Mouse (Mus musculus): Measurements from ENCODE around the gene Tmem184b. TPM values are rescaled to one million over a fixed set of nuclear protein-coding genes. Genes with fewer than 3 reads are reported as not detected.
A peak's percentile ranks its signal among the peaks of the same experiment; 100 is the strongest.

Gene Tmem184b
- total and polyA plus RNA-seq, 3 experiments: 38.7 to 83.1 (median 42.9) TPM

DNA sequence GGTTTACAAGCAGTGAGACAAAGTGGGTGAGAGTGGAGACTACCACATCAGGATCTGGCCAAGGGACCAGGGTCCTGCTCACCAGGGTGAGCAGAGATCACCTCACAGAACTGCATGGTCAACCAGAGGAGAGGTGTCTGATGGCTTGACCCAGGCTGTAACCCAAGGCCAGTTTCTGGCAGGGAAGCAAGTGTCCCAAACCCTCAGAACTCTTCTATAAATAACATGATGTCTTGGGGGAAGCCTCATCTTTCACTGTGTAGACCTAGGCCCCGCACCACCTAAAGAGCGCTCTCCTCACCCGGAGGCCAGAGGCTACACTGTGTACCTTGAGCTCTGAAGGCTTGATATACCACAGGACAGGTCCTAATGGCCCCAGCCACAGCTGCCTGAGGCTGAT lies 14.0 kb upstream of the Tmem184b start:
- Histone ChIP-seq H3K9ac (ENCODE audit: low read depth, low read length) (no peak overlapping the region), H3K4me3 (no peak overlapping the region), H3K36me3 (ENCODE audit: control insufficient read depth, insufficient read depth, low read length) (no peaks in the 10 kb centered on the region), H3K79me2 (replicated peaks; ENCODE audit: control insufficient read depth, insufficient read depth, low read length) (no peaks in the 10 kb centered on the region), H3K27ac (no peak overlapping the region), H3K4me1 (ENCODE audit: control insufficient read depth, insufficient read depth, low read length) (peaks cover 3% of the 10 kb centered on the region; the same call in 1 of the 2 replicates), H3K27me3 (ENCODE audit: control insufficient read depth, insufficient read depth, low read length) (no peaks in the 10 kb centered on the region)
- DNase-seq: no peak
- TF ChIP-seq CTCF (IDR thresholded peaks at IDR 0.05) (no peak), EP300 (IDR thresholded peaks at IDR 0.05; ENCODE audit: insufficient read depth, low read depth, low read length) (no peak), POLR2A (IDR thresholded peaks at IDR 0.05; ENCODE audit: insufficient read depth, low read depth, low read length) (no peak)
- WGBS: 97% methylated on average over 3 of the region's 3 CpGs
- intact Hi-C loops (cut with DNase I): no loop called here

DNA sequence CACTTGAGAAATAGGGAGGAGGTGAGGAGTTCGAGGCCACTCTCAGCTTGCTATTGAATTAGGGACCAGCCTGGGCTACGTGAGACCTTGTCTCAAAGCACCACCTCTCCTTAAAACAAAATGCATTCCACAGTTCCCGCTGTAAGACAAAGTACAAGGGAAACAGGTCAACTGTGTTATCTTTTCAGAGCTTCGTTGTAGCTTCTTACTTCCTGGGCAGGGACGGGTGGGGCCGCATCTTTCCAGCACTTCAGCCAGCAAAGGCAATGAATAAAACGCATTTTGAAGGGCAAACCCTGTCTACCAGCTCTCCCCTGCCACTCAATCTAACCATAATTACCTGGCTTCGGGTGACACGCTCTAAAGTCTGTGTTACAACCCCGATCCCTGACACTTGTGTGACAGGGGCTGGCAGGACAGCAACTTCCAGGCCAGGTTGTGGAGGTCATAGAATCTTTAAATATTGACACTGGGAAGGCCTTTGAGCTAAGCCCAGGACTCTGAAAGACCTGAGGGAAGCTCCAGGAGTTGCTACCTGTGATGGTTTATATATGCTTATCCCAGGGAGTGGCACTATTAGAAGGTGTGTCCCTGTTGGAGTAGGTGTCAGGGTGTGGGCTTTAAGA lies 13.2 kb upstream of the Tmem184b start:
- Histone ChIP-seq H3K4me1 (ENCODE audit: control insufficient read depth, insufficient read depth, low read length) (peaks cover 3% of the 10 kb centered on the region; the same call in 1 of the 2 replicates), H3K36me3 (ENCODE audit: control insufficient read depth, insufficient read depth, low read length) (no peaks in the 10 kb centered on the region), H3K27ac (no peak overlapping the region), H3K4me3 (no peak overlapping the region), H3K9ac (ENCODE audit: low read depth, low read length) (no peak overlapping the region), H3K27me3 (ENCODE audit: control insufficient read depth, insufficient read depth, low read length) (no peaks in the 10 kb centered on the region), H3K79me2 (replicated peaks; ENCODE audit: control insufficient read depth, insufficient read depth, low read length) (no peaks in the 10 kb centered on the region)
- TF ChIP-seq EP300 (IDR thresholded peaks at IDR 0.05; ENCODE audit: insufficient read depth, low read depth, low read length) (no peak), CTCF (IDR thresholded peaks at IDR 0.05) (no peak), POLR2A (IDR thresholded peaks at IDR 0.05; ENCODE audit: insufficient read depth, low read depth, low read length) (no peak)
- 80% methylated on average over 10 of the region's 10 CpGs for WGBS
- intact Hi-C loops (cut with DNase I): no loop called here
- no peak for DNase-seq

DNA sequence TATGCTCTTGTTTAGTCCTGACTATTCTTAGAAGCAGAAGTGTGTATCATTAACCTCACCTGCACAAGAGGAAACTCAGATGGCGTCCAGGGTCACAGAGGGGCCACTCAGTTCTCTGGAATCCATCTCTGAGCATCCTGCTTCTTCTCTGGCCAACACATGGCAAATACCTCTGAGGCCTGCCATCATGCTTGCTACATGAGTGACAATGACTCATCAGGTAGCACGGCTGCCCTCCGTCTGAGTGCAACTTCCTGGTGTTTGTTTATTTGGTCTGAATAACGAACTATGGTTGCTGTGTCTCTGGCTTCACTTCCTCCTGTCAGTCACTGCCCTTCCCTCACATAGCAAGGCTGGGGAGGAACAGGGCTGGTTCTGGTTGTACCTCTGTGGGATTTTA lies 11.1 kb upstream of the Tmem184b start:
- H3K4me1 ChIP-seq (ENCODE audit: control insufficient read depth, insufficient read depth, low read length): peaks cover 3% of the 10 kb centered on the region; the same call in 1 of the 2 replicates
- no peaks in the 10 kb centered on the region for H3K27me3 ChIP-seq (ENCODE audit: control insufficient read depth, insufficient read depth, low read length)
- no peaks in the 10 kb centered on the region for H3K79me2 ChIP-seq (replicated peaks; ENCODE audit: control insufficient read depth, insufficient read depth, low read length)
- H3K9ac ChIP-seq (ENCODE audit: low read depth, low read length): no peak overlapping the region
- 26% methylated on average over 4 of the region's 4 CpGs for WGBS
- intact Hi-C loops (cut with DNase I): no loop called here
- DNase-seq: no peak
- H3K36me3 ChIP-seq (ENCODE audit: control insufficient read depth, insufficient read depth, low read length): no peaks in the 10 kb centered on the region
- no peak overlapping the region for H3K4me3 ChIP-seq
- no peak for TF ChIP-seq CTCF (IDR thresholded peaks at IDR 0.05)
- TF ChIP-seq POLR2A (IDR thresholded peaks at IDR 0.05; ENCODE audit: insufficient read depth, low read depth, low read length): no peak
- TF ChIP-seq EP300 (IDR thresholded peaks at IDR 0.05; ENCODE audit: insufficient read depth, low read depth, low read length): no peak
- H3K27ac ChIP-seq: no peak overlapping the region

DNA sequence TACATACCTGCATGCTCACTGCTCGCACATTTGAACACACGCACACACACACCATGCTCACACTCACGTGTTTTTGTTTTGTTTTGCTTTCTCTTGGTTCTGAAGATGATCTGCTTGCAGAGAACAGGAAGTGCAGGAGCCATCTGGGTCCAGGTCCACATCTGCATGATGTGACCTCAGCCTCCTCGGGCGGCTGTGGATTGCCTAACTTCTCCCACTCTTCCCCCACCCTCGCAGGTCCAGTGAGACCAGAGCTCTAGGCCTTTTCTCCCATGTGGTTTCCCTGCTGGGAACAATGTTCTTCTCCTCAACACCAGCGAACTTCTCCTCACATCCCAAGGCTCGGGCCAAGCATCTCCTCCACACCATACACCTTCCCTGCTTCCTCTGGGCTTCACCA lies 10.4 kb upstream of the Tmem184b start:
- Histone ChIP-seq H3K79me2 (replicated peaks; ENCODE audit: control insufficient read depth, insufficient read depth, low read length) (no peaks in the 10 kb centered on the region), H3K27me3 (ENCODE audit: control insufficient read depth, insufficient read depth, low read length) (no peaks in the 10 kb centered on the region), H3K36me3 (ENCODE audit: control insufficient read depth, insufficient read depth, low read length) (no peaks in the 10 kb centered on the region), H3K4me3 (no peak overlapping the region), H3K4me1 (ENCODE audit: control insufficient read depth, insufficient read depth, low read length) (peaks cover 3% of the 10 kb centered on the region; the same call in 1 of the 2 replicates), H3K9ac (ENCODE audit: low read depth, low read length) (no peak overlapping the region), H3K27ac (no peak overlapping the region)
- WGBS: 65% methylated on average over 8 of the region's 8 CpGs
- intact Hi-C loops (cut with DNase I): loop anchor here (2.0 kb wide), 1 partner anchor 53 kb away; no protein-coding TSS in a partner anchor
- TF ChIP-seq EP300 (IDR thresholded peaks at IDR 0.05; ENCODE audit: insufficient read depth, low read depth, low read length) (no peak), CTCF (IDR thresholded peaks at IDR 0.05) (no peak), POLR2A (IDR thresholded peaks at IDR 0.05; ENCODE audit: insufficient read depth, low read depth, low read length) (no peak)
- peak in 1 of 2 experiments; percentile 63 for DNase-seq

DNA sequence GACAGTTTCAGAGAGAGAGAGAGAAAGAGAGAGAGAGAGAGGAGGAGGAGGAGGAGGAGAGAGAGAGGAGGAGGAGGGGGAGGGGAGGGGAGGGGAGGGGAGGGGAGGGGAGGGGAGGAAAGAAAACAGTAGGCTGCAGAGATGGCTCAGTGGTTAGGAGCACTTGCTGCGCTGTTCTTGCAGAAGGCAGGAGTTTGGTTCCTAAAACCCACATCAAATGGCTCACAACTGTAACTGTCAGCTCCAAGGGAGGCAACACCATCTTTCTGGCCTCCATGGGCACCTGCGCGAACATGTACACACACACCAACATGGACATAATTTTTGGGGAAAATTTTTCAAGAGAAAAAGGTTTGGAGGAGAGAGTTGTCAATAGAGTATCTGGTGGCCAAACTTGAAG lies 9.8 kb upstream of the Tmem184b start:
- Histone ChIP-seq H3K36me3 (ENCODE audit: control insufficient read depth, insufficient read depth, low read length) (no peaks in the 10 kb centered on the region), H3K27ac (no peak overlapping the region), H3K4me3 (no peak overlapping the region), H3K27me3 (ENCODE audit: control insufficient read depth, insufficient read depth, low read length) (no peaks in the 10 kb centered on the region), H3K9ac (ENCODE audit: low read depth, low read length) (no peak overlapping the region), H3K79me2 (replicated peaks; ENCODE audit: control insufficient read depth, insufficient read depth, low read length) (no peaks in the 10 kb centered on the region), H3K4me1 (ENCODE audit: control insufficient read depth, insufficient read depth, low read length) (peaks cover 3% of the 10 kb centered on the region; the same call in 1 of the 2 replicates)
- intact Hi-C loops (cut with DNase I): loop anchor here (2.0 kb wide), 1 partner anchor 54 kb away; no protein-coding TSS in a partner anchor
- DNase-seq: no peak
- WGBS: 97% methylated on average over 3 of the region's 3 CpGs
- TF ChIP-seq EP300 (IDR thresholded peaks at IDR 0.05; ENCODE audit: insufficient read depth, low read depth, low read length) (no peak), CTCF (IDR thresholded peaks at IDR 0.05) (no peak), POLR2A (IDR thresholded peaks at IDR 0.05; ENCODE audit: insufficient read depth, low read depth, low read length) (no peak)

DNA sequence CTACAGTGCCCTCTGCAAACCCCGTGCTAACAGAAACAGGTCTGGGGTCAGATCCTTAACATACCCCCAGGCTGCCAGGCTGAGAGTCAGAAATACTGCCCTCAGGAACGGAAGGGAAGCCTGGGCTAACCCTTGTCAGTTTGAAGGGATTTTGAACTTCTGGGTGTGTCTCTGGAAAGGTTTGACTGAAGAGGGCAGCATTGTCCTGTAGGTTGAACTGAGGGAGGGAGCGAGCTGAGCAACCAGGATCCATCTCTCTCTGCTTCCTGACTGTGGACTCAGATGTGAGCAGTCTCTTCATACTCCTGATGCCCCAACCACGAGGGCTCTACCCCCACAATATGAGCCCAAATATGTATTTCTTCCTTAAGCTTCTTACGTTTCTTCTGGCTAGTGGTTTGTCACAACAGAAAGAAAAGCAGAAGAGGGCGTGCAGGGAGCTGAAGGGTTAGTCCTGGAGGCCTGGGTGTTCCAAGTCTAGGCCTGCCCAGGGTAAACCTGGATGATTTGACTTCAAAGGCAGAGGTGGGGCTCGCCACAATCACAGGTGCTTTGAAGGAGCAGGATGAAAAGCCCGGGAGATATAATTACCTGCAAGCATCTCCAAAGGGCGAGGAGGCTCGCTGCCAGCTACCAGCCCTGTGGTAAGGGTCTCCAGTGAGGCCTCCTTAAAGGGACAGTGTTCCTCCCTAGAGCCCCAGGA lies 8.1 kb upstream of the Tmem184b start:
- Histone ChIP-seq H3K4me3 (no peak overlapping the region), H3K79me2 (replicated peaks; ENCODE audit: control insufficient read depth, insufficient read depth, low read length) (no peaks in the 10 kb centered on the region), H3K4me1 (ENCODE audit: control insufficient read depth, insufficient read depth, low read length) (peaks cover 3% of the 10 kb centered on the region; the same call in 1 of the 2 replicates), H3K27ac (no peak overlapping the region), H3K36me3 (ENCODE audit: control insufficient read depth, insufficient read depth, low read length) (no peaks in the 10 kb centered on the region), H3K9ac (ENCODE audit: low read depth, low read length) (no peak overlapping the region), H3K27me3 (ENCODE audit: control insufficient read depth, insufficient read depth, low read length) (no peaks in the 10 kb centered on the region)
- 85% methylated on average over 10 of the region's 10 CpGs for WGBS
- intact Hi-C loops (cut with DNase I): loop anchor here (2.0 kb wide), 1 partner anchor 55 kb away; no protein-coding TSS in a partner anchor
- TF ChIP-seq POLR2A (IDR thresholded peaks at IDR 0.05; ENCODE audit: insufficient read depth, low read depth, low read length) (no peak), CTCF (IDR thresholded peaks at IDR 0.05) (peak; percentile 56)
- DNase-seq: no peak

Data from heart, adult 2 months (tissue).